Mouse (Mus musculus) forelimb bud, embryonic 11.5 days (tissue): ENCODE data around the gene Slc9a3r2.

ENCODE experiments used
- DNase-seq: peaks from one replicate; pipeline ENCODE4 v3.0.0-alpha.2; 2012; ENCODE audit warnings: low read depth, low spot score

Gene Slc9a3r2

GRCm38 (mm10) chr17:24595126-24596072, 54.7 kb downstream of the Slc9a3r2 start:
- DNase-seq = peak; percentile 17

GRCm38 (mm10) chr17:24593992-24594890, 55.9 kb downstream of the Slc9a3r2 start:
- DNase-seq = no peak

- DNase-seq = no peak
Measured at GRCm38 (mm10) chr17:24593248-24593647, 56.9 kb downstream of the Slc9a3r2 start.

GRCm38 (mm10) chr17:24591695-24592094, 58.4 kb downstream of the Slc9a3r2 start:
- DNase-seq = no peak

GRCm38 (mm10) chr17:24590943-24591342, 59.2 kb downstream of the Slc9a3r2 start:
- no peak for DNase-seq
